Mouse (Mus musculus): ENCODE data around the gene Cd109. TPM values are rescaled to one million over a fixed set of nuclear protein-coding genes. Genes with fewer than 3 reads are reported as not detected.

Cd109 gene
- polyA plus RNA-seq (2012; rRNA removed) = 1.3 and 2.0 TPM in 2 replicates

GRCm38 (mm10) chr9:78615401-78616021 is at the start of gene Cd109:
TSS of gene Cd109 (plus strand) at chr9:78615546.
- TF ChIP-seq POLR2A (IDR thresholded peaks at IDR 0.05; ENCODE audit: borderline replicate concordance, extremely low read depth, insufficient read depth, insufficient read length, poor library complexity, severe bottlenecking) (0 out of 2 replicates have a peak, but pooled peaks have one; percentile 14), CTCF (IDR thresholded peaks at IDR 0.05; ENCODE audit: borderline replicate concordance, extremely low read depth, insufficient read depth, insufficient read length) (no peak)
- DNase-seq (ENCODE audit: low read depth) = peak; percentile 68

GRCm38 (mm10) chr9:78569934-78570333 is 45.4 kb upstream of the Cd109 start:
- DNase-seq (ENCODE audit: low read depth) = no peak
- TF ChIP-seq CTCF (IDR thresholded peaks at IDR 0.05; ENCODE audit: borderline replicate concordance, extremely low read depth, insufficient read depth, insufficient read length) (no peak), POLR2A (IDR thresholded peaks at IDR 0.05; ENCODE audit: borderline replicate concordance, extremely low read depth, insufficient read depth, insufficient read length, poor library complexity, severe bottlenecking) (no peak)

- TF ChIP-seq CTCF (IDR thresholded peaks at IDR 0.05; ENCODE audit: borderline replicate concordance, extremely low read depth, insufficient read depth, insufficient read length) = no peak
- TF ChIP-seq POLR2A (IDR thresholded peaks at IDR 0.05; ENCODE audit: borderline replicate concordance, extremely low read depth, insufficient read depth, insufficient read length, poor library complexity, severe bottlenecking) = no peak
Observed at GRCm38 (mm10) chr9:78576466-78576865, 38.9 kb upstream of the Cd109 start.

GRCm38 (mm10) chr9:78578824-78579223 is 36.5 kb upstream of the Cd109 start:
- TF ChIP-seq CTCF (IDR thresholded peaks at IDR 0.05; ENCODE audit: borderline replicate concordance, extremely low read depth, insufficient read depth, insufficient read length) (no peak), POLR2A (IDR thresholded peaks at IDR 0.05; ENCODE audit: borderline replicate concordance, extremely low read depth, insufficient read depth, insufficient read length, poor library complexity, severe bottlenecking) (no peak)
- no peak for DNase-seq (ENCODE audit: low read depth)

More at GRCm38 (mm10) chr9:78576466-78576865, 38.9 kb upstream of the Cd109 start:
- DNase-seq (ENCODE audit: low read depth) = no peak

- no peak for TF ChIP-seq POLR2A (IDR thresholded peaks at IDR 0.05; ENCODE audit: borderline replicate concordance, extremely low read depth, insufficient read depth, insufficient read length, poor library complexity, severe bottlenecking)
- TF ChIP-seq CTCF (IDR thresholded peaks at IDR 0.05; ENCODE audit: borderline replicate concordance, extremely low read depth, insufficient read depth, insufficient read length) = no peak
- DNase-seq (ENCODE audit: low read depth) = no peak
Observed at GRCm38 (mm10) chr9:78579644-78580396, 35.5 kb upstream of the Cd109 start.

- TF ChIP-seq POLR2A (IDR thresholded peaks at IDR 0.05; ENCODE audit: borderline replicate concordance, extremely low read depth, insufficient read depth, insufficient read length, poor library complexity, severe bottlenecking) = no peak
- no peak for TF ChIP-seq CTCF (IDR thresholded peaks at IDR 0.05; ENCODE audit: borderline replicate concordance, extremely low read depth, insufficient read depth, insufficient read length)
- peak; percentile 67 for DNase-seq (ENCODE audit: low read depth)
Observed at GRCm38 (mm10) chr9:78587218-78587883, 28.0 kb upstream of the Cd109 start.

- TF ChIP-seq CTCF (IDR thresholded peaks at IDR 0.05; ENCODE audit: borderline replicate concordance, extremely low read depth, insufficient read depth, insufficient read length) (no peak), POLR2A (IDR thresholded peaks at IDR 0.05; ENCODE audit: borderline replicate concordance, extremely low read depth, insufficient read depth, insufficient read length, poor library complexity, severe bottlenecking) (peak; percentile 62; the same call in 1 of the 2 replicates)
- peak; percentile 98 for DNase-seq (ENCODE audit: low read depth)
Observed at GRCm38 (mm10) chr9:78587914-78588313, 27.4 kb upstream of the Cd109 start, which contains the start of gene Slc17a5. TSS of gene Slc17a5 (minus strand) at chr9:78588041.

DNA sequence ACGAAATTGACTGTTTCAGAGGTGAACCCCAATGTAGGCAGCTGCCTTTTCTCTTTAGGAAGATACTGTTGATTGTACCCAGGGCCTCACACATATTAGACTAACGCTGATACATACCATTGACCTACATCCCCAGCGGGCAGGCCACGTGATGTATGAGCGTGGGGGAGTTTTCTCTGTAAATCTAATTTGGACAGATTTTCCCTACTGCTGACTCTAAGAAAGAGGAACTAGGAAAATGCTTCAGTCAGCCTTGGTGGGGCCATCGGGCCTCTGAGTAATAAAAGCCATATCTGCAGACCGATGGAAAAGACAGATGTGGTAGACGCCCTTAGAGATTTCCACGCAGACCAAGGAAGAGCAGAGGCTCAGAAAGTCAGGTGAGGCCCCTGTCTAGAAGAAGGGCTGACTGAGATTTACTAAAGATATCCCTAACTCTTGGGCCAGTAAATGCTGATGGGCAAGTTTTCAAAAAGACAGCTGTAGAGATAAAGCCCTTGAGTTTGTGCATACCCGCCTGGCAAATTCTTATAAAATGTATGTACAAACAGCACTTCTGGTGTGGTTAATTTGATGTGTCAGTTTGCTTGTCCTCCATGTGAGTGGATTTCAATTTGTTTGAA is 26.8 kb upstream of the Cd109 start:
- no peak for DNase-seq (ENCODE audit: low read depth)
- TF ChIP-seq POLR2A (IDR thresholded peaks at IDR 0.05; ENCODE audit: borderline replicate concordance, extremely low read depth, insufficient read depth, insufficient read length, poor library complexity, severe bottlenecking) (no peak), CTCF (IDR thresholded peaks at IDR 0.05; ENCODE audit: borderline replicate concordance, extremely low read depth, insufficient read depth, insufficient read length) (no peak)

DNA sequence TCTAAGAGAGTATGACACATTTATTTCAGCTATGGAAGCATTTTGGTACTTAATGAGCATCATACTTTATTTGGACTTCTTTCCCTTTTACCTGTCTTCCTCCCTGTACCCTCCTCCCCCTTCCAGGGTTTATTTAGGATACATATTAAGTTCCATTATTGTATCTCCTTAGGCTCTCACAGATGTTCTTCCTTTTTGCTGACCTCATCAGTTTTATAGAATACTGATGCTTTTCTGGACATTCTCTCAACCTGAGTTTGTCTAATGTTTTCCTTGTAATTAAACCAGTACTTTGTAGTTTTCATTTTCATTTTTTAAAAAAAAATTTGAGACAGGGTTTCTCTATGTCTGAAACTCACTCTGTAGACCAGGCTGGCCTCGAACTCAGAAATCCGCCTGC is 24.9 kb upstream of the Cd109 start:
- no peak for TF ChIP-seq CTCF (IDR thresholded peaks at IDR 0.05; ENCODE audit: borderline replicate concordance, extremely low read depth, insufficient read depth, insufficient read length)
- no peak for TF ChIP-seq POLR2A (IDR thresholded peaks at IDR 0.05; ENCODE audit: borderline replicate concordance, extremely low read depth, insufficient read depth, insufficient read length, poor library complexity, severe bottlenecking)

GRCm38 (mm10) chr9:78595257-78595656 is 20.1 kb upstream of the Cd109 start:
- DNase-seq (ENCODE audit: low read depth) = no peak
- TF ChIP-seq CTCF (IDR thresholded peaks at IDR 0.05; ENCODE audit: borderline replicate concordance, extremely low read depth, insufficient read depth, insufficient read length) = no peak
- no peak for TF ChIP-seq POLR2A (IDR thresholded peaks at IDR 0.05; ENCODE audit: borderline replicate concordance, extremely low read depth, insufficient read depth, insufficient read length, poor library complexity, severe bottlenecking)

More for the DNA sequence above, 24.9 kb upstream of the Cd109 start:
- no peak for DNase-seq (ENCODE audit: low read depth)

Data from brain, embryonic 14.5 days (tissue).